Comparison of ENCODE assay signal across 14 mouse cellular contexts in genomic region chr11:71515264-71515663, GRCm38 (mm10).
DNase-seq lines count a peak whose midpoint lies in the region; TF ChIP-seq lines count a peak whose summit lies in the region.
"Had no signal": no experiment of that assay in that cellular context is flagged by ENCODE, and none has a peak within 500 bp of the region (broad histone marks: within the 10 kb centered on the region; RNA-seq: fewer than 3 reads in every experiment).

No protein-coding gene starts in this region.

- peak; percentile 14 for DNase-seq in gastrocnemius, postnatal 25 days
- no peak for DNase-seq in gastrocnemius, adult 8-10 months (ENCODE audit: low spot score in 2 of 2)
- DNase-seq in embryo, embryonic 10.5 days (ENCODE audit: low spot score): peak; percentile 28
- DNase-seq in kidney, adult 2 months: peak; percentile 55
- DNase-seq in kidney, postnatal 4 days: peak; percentile 58 to 70
- no peak for DNase-seq in thymus, adult 2 months
- no peak for DNase-seq in cerebellum, postnatal 36 days
- DNase-seq in layer of hippocampus, postnatal 14 days (ENCODE audit: low spot score in 2 of 2): no peak
- DNase-seq: cerebellum, adult 8-10 months; gastrocnemius, postnatal 10 days; lung, embryonic 14.5 days; spleen, adult 18-20 months had no signal

- WGBS in kidney, adult 2 months: 17% methylated on average over 6 of the region's 6 CpGs
- 41% methylated on average over 6 of the region's 6 CpGs for WGBS in thymus, adult 2 months

- 0 out of 2 replicates have a peak, but pooled peaks cover 2% of the 10 kb centered on the region for H3K4me1 ChIP-seq in kidney, adult 2 months (ENCODE audit: control insufficient read depth, insufficient read depth, low read length)
- 0 out of 2 replicates have a peak, but pooled peaks cover 3% of the 10 kb centered on the region for H3K4me1 ChIP-seq in thymus, adult 2 months (replicated peaks; ENCODE audit: control insufficient read depth, insufficient read depth, low read length)

- no peak overlapping the region for H3K4me3 ChIP-seq in kidney, adult 2 months (ENCODE audit: insufficient read depth, low read depth, low read length)
- H3K4me3 ChIP-seq in thymus, adult 2 months (ENCODE audit: control insufficient read depth, insufficient read depth, low read length): no peak overlapping the region
- H3K4me3 ChIP-seq: embryonic facial prominence, embryonic 12.5 days; forebrain, embryonic 12.5 days had no signal

- TF ChIP-seq POLR2A in kidney, adult 2 months (IDR thresholded peaks at IDR 0.05; ENCODE audit: low read depth, low read length): no peak
- no peak for TF ChIP-seq POLR2A in thymus, adult 2 months (IDR thresholded peaks at IDR 0.05; ENCODE audit: control insufficient read depth, extremely low read depth, insufficient read depth, low read length, poor library complexity)

- TF ChIP-seq CTCF in kidney, adult 2 months (conservative IDR thresholded peaks at IDR 0.05; ENCODE audit: insufficient read depth, insufficient read length, low read depth, low read length): no peak
- no peak for TF ChIP-seq CTCF in thymus, adult 2 months (IDR thresholded peaks at IDR 0.05; ENCODE audit: borderline replicate concordance, control insufficient read depth, extremely low read depth, insufficient read depth, low read length, poor library complexity)

- no peaks in the 10 kb centered on the region for H3K27me3 ChIP-seq in kidney, adult 2 months (replicated peaks; ENCODE audit: control insufficient read depth, insufficient read depth, low read length)
- no peaks in the 10 kb centered on the region for H3K27me3 ChIP-seq in thymus, adult 2 months (ENCODE audit: control insufficient read depth, insufficient read depth, low read length)
- H3K27me3 ChIP-seq: embryonic facial prominence, embryonic 12.5 days; forebrain, embryonic 12.5 days had no signal

- no peaks in the 10 kb centered on the region for H3K36me3 ChIP-seq in kidney, adult 2 months (ENCODE audit: control insufficient read depth, insufficient read depth, low read length)
- no peaks in the 10 kb centered on the region for H3K36me3 ChIP-seq in thymus, adult 2 months (ENCODE audit: control insufficient read depth, insufficient read depth, low read length)
- H3K36me3 ChIP-seq: embryonic facial prominence, embryonic 12.5 days; forebrain, embryonic 12.5 days had no signal

- H3K27ac ChIP-seq in kidney, adult 2 months (ENCODE audit: insufficient read depth, low read depth, low read length): no peak overlapping the region
- H3K27ac ChIP-seq in thymus, adult 2 months (ENCODE audit: control insufficient read depth, insufficient read depth, low read length): no peak overlapping the region
- H3K27ac ChIP-seq: embryonic facial prominence, embryonic 12.5 days; forebrain, embryonic 12.5 days had no signal

Comparison
In these comparisons a context has a peak if more than half of its experiments do, and no peak if none do; other contexts are left out.
1. DNase-seq: peak in gastrocnemius, postnatal 25 days (single experiment), embryo, embryonic 10.5 days (single experiment), kidney, adult 2 months (single experiment) and kidney, postnatal 4 days (2 of 2); none in gastrocnemius, adult 8-10 months (0 of 2), thymus, adult 2 months (single experiment), cerebellum, postnatal 36 days (0 of 2) and layer of hippocampus, postnatal 14 days (0 of 2).